Mouse (Mus musculus) fibroblast of lung, adult 2 months (primary cell): ENCODE measurements around the gene Lrrc7.

Source experiments
- DNase-seq: peaks from one replicate; pipeline ENCODE4 v3.0.0-alpha.2; 2011; ENCODE audit warnings: low read depth

Lrrc7 gene

GRCm38 (mm10) chr3:158068613-158069263 lies 493.3 kb downstream of the Lrrc7 start:
- no peak for DNase-seq

GRCm38 (mm10) chr3:158067916-158068315 lies 494.1 kb downstream of the Lrrc7 start:
- no peak for DNase-seq

GRCm38 (mm10) chr3:158065256-158065655 lies 496.8 kb downstream of the Lrrc7 start:
- DNase-seq = no peak

GRCm38 (mm10) chr3:158061811-158062523 lies 500.1 kb downstream of the Lrrc7 start:
- no peak for DNase-seq

- no peak for DNase-seq
These were observed 501.3 kb downstream of the Lrrc7 start for GRCm38 (mm10) chr3:158060621-158061291.

GRCm38 (mm10) chr3:158049508-158049907 lies 512.5 kb downstream of the Lrrc7 start:
- no peak for DNase-seq

- no peak for DNase-seq
These were observed 521.3 kb downstream of the Lrrc7 start for GRCm38 (mm10) chr3:158040755-158041154.

GRCm38 (mm10) chr3:158038106-158038505 lies 523.9 kb downstream of the Lrrc7 start:
- no peak for DNase-seq

- DNase-seq = peak; percentile 72
These were observed 525.6 kb downstream of the Lrrc7 start, which contains the start of the genes Srsf11 and Lrrc40 for GRCm38 (mm10) chr3:158036329-158036988. Gene Srsf11, minus strand, starts transcription at chr3:158036639. Gene Lrrc40, plus strand, starts transcription at chr3:158036662.

GRCm38 (mm10) chr3:158035866-158036265 lies 526.2 kb downstream of the Lrrc7 start:
- DNase-seq = no peak
